Mouse (Mus musculus): ENCODE results near the gene Gbp8. TPM values are rescaled to one million over a fixed set of nuclear protein-coding genes. Genes with fewer than 3 reads are reported as not detected.
"Not testable (repeated sequence)": the region's sequence is repeated elsewhere in the genome, so short reads cannot be mapped to it uniquely, and the experiment has no call there.

Gene Gbp8
- polyA plus RNA-seq, 1 experiment from 2014 or later: 0.37 TPM

GRCm38 (mm10) chr5:105114696-105115095, 24.6 kb downstream of the Gbp8 start:
- Histone ChIP-seq H3K27ac (no peak overlapping the region), H3K36me3 (no peaks in the 10 kb centered on the region), H3K9ac (no peak overlapping the region), H3K9me3 (no peaks in the 10 kb centered on the region), H3K4me1 (no peaks in the 10 kb centered on the region), H3K4me3 (no peak overlapping the region), H3K27me3 (no peaks in the 10 kb centered on the region), H3K4me2 (replicated peaks) (no peak overlapping the region)
- ATAC-seq (ENCODE audit: insufficient number of reproducible peaks, insufficient read depth, low FRiP score, low TSS enrichment): no peak
- 92% methylated on average over 2 of the region's 2 CpGs for whole genome bisulfite sequencing

DNA sequence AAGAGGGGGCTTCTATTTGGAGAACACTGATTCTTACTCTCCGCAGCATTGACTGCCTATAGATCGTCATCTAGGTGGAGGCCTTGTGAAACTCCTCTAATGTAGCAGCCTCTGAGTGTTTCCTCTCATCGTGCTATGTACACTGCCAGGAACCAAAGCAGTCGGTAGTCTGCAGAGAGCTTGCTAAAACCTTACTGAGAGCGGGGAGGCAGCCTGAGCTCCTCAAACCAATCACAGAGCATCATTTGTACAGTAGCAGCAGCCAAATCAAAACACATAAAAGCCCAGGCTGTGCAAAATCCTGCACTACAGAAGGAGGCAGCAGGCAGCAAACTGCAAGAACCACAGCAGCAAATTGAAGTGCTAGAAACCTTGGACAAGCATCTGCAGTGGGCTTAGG, 25.7 kb downstream of the Gbp8 start:
- H3K4me3 ChIP-seq: no peak overlapping the region
- no peak overlapping the region for H3K27ac ChIP-seq
- no peak for ATAC-seq (ENCODE audit: insufficient number of reproducible peaks, insufficient read depth, low FRiP score, low TSS enrichment)
- WGBS: 91% methylated on average over 5 of the region's 5 CpGs
- no peaks in the 10 kb centered on the region for H3K27me3 ChIP-seq
- no peaks in the 10 kb centered on the region for H3K9me3 ChIP-seq
- no peak overlapping the region for H3K4me2 ChIP-seq (replicated peaks)
- no peaks in the 10 kb centered on the region for H3K36me3 ChIP-seq
- no peaks in the 10 kb centered on the region for H3K4me1 ChIP-seq
- H3K9ac ChIP-seq: no peak overlapping the region

GRCm38 (mm10) chr5:105110271-105110852, 29.0 kb downstream of the Gbp8 start:
- H3K9ac ChIP-seq; H3K4me2 ChIP-seq (replicated peaks); ATAC-seq (ENCODE audit: insufficient number of reproducible peaks, insufficient read depth, low FRiP score, low TSS enrichment); H3K4me1 ChIP-seq; H3K4me3 ChIP-seq; H3K36me3 ChIP-seq; H3K27me3 ChIP-seq; H3K9me3 ChIP-seq; H3K27ac ChIP-seq: not testable (repeated sequence)
- 14% methylated on average over 4 of the region's 4 CpGs for WGBS

DNA sequence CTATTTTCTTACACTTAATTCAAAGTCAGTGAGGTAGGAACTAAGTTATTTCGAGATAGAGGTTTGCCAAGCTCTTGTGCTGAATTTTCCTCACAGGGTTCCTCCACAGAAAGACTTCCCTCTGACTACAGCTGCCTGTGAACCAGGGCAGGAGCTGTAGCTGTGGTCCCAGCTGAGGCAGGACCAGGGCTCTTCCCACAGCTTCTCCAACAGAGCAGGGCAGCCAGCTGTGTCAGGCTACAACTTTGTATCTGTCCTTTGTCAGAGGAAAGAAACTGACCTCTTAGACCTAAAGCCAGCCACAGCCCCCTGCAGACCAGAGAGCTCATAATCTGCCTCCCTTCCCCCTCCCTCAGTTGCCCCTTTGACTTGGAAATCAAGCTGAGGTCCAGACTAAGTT, 29.6 kb downstream of the Gbp8 start:
- H3K9me3 ChIP-seq; H3K27me3 ChIP-seq; H3K9ac ChIP-seq; H3K36me3 ChIP-seq; ATAC-seq (ENCODE audit: insufficient number of reproducible peaks, insufficient read depth, low FRiP score, low TSS enrichment); H3K4me1 ChIP-seq; H3K4me2 ChIP-seq (replicated peaks); H3K27ac ChIP-seq; H3K4me3 ChIP-seq: not testable (repeated sequence)
- WGBS: 33% methylated on average over 1 of the region's 1 CpGs

GRCm38 (mm10) chr5:105105689-105106088, 33.7 kb downstream of the Gbp8 start:
- not testable (repeated sequence) for H3K36me3 ChIP-seq, H3K27me3 ChIP-seq
- WGBS: 81% methylated on average over 2 of the region's 2 CpGs

DNA sequence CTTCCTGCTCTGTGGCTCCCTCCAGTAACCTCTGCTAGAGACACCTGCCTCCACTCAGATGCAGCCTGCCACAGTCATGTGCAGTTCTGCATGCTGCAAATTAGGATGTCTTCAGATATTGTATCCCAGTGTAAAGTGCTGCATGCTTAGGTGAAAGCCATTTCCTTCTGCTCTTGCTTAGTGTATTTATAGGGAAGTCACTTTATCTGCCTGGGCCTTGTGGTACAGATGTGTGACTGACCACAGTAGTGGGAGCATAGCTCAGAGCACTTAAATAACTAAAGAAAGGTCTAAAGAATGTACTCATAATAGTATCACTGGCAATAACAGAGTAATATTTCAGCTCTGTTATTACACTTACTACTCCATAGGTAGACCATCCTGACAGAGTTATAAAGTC, 57.4 kb downstream of the Gbp8 start:
- Histone ChIP-seq H3K4me3 (no peak overlapping the region), H3K9me3 (0 out of 2 replicates have a peak, but pooled peaks cover 5% of the 10 kb centered on the region), H3K27me3 (no peaks in the 10 kb centered on the region), H3K4me1 (no peaks in the 10 kb centered on the region), H3K9ac (no peak overlapping the region), H3K36me3 (no peaks in the 10 kb centered on the region), H3K27ac (no peak overlapping the region), H3K4me2 (replicated peaks) (no peak overlapping the region)
- ATAC-seq (ENCODE audit: insufficient number of reproducible peaks, insufficient read depth, low FRiP score, low TSS enrichment): no peak

More at GRCm38 (mm10) chr5:105105689-105106088, 33.7 kb downstream of the Gbp8 start:
- H3K4me3 ChIP-seq; H3K4me1 ChIP-seq; H3K9ac ChIP-seq; H3K9me3 ChIP-seq; H3K4me2 ChIP-seq (replicated peaks); ATAC-seq (ENCODE audit: insufficient number of reproducible peaks, insufficient read depth, low FRiP score, low TSS enrichment); H3K27ac ChIP-seq: not testable (repeated sequence)

DNA sequence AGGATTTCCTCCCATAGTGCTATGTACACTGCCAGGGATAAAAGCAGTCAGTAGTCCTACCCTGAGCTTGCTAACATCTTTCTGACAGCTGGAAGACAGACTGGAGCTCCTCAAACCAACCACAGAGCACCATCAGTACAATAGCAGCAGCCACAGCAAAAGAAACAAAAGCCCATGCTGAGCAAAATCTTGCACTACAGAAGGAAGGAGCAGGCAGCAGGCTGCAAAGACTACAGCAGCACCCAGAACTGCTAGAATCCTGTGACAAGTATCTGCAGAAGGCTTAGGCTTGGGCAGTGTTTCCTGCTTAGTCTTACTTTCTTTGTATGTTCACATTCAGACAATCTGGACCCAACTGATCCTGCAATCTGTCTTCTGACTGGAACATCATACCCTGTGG, 71.0 kb downstream of the Gbp8 start:
- not testable (repeated sequence) for H3K4me1 ChIP-seq; H3K36me3 ChIP-seq; H3K27ac ChIP-seq; H3K9me3 ChIP-seq; H3K4me3 ChIP-seq; ATAC-seq (ENCODE audit: insufficient number of reproducible peaks, insufficient read depth, low FRiP score, low TSS enrichment); H3K27me3 ChIP-seq; H3K9ac ChIP-seq; H3K4me2 ChIP-seq (replicated peaks)

DNA sequence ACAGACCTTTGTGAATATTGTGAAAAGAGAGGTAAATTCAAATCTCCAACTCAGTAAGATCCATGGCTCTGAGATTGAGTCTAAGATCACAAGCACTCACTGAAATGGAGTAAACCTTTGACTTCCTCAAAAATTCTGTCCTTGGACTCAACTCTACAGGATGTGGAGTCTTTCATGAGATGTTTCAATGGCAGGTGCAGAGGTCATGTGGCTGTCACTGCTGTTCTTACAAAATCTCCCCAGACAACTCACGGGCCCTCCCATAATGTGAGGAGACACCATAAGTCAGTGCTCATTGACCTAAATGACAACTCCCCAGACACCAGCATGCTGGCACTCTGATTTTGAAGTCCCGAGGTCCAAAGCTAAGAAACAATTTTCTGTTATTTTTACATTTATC, 74.9 kb downstream of the Gbp8 start:
- H3K4me1 ChIP-seq; H3K9ac ChIP-seq; ATAC-seq (ENCODE audit: insufficient number of reproducible peaks, insufficient read depth, low FRiP score, low TSS enrichment); H3K4me2 ChIP-seq (replicated peaks); H3K9me3 ChIP-seq; H3K36me3 ChIP-seq; H3K4me3 ChIP-seq; H3K27ac ChIP-seq; H3K27me3 ChIP-seq: not testable (repeated sequence)
- 70% methylated on average over 2 of the region's 2 CpGs for WGBS

GRCm38 (mm10) chr5:105063321-105063720, 76.0 kb downstream of the Gbp8 start:
- Histone ChIP-seq H3K4me2 (replicated peaks) (no peak overlapping the region), H3K9ac (no peak overlapping the region), H3K27ac (no peak overlapping the region), H3K4me1 (no peaks in the 10 kb centered on the region), H3K9me3 (no peaks in the 10 kb centered on the region), H3K27me3 (no peaks in the 10 kb centered on the region), H3K4me3 (no peak overlapping the region), H3K36me3 (no peaks in the 10 kb centered on the region)
- WGBS: 72% methylated on average over 1 of the region's 1 CpGs
- no peak for ATAC-seq (ENCODE audit: insufficient number of reproducible peaks, insufficient read depth, low FRiP score, low TSS enrichment)

DNA sequence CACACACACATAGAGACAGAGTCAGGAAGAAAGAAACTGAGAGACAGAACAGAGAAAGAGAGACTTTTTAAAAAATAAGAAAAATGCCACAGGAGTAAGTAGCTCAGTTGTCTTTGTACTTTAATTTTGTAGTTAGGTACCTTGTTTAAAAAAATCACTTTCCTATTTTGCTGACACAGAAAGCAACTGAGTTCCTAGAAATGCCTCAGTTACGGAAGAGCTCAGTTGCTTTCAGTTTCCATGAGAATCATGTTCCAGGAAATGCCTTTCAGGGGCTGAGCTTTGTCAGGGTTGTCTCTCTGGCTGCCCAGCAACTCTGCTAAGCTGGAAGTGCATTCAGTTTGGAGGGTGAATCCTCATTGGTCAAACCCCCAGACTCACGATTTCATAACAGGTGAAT, 76.9 kb downstream of the Gbp8 start:
- not testable (repeated sequence) for H3K9me3 ChIP-seq; H3K4me3 ChIP-seq; H3K4me2 ChIP-seq (replicated peaks); H3K27me3 ChIP-seq; ATAC-seq (ENCODE audit: insufficient number of reproducible peaks, insufficient read depth, low FRiP score, low TSS enrichment); H3K9ac ChIP-seq; H3K36me3 ChIP-seq; H3K4me1 ChIP-seq; H3K27ac ChIP-seq
- WGBS: 75% methylated on average over 2 of the region's 2 CpGs

- WGBS: 99% methylated on average over 2 of the region's 2 CpGs
- Histone ChIP-seq H3K9ac (no peak overlapping the region), H3K27ac (no peak overlapping the region), H3K9me3 (no peaks in the 10 kb centered on the region), H3K36me3 (no peaks in the 10 kb centered on the region), H3K4me1 (no peaks in the 10 kb centered on the region), H3K4me2 (replicated peaks) (no peak overlapping the region), H3K4me3 (no peak overlapping the region), H3K27me3 (no peaks in the 10 kb centered on the region)
- no peak for ATAC-seq (ENCODE audit: insufficient number of reproducible peaks, insufficient read depth, low FRiP score, low TSS enrichment)
Measured at GRCm38 (mm10) chr5:105060224-105060623, 79.1 kb downstream of the Gbp8 start.

DNA sequence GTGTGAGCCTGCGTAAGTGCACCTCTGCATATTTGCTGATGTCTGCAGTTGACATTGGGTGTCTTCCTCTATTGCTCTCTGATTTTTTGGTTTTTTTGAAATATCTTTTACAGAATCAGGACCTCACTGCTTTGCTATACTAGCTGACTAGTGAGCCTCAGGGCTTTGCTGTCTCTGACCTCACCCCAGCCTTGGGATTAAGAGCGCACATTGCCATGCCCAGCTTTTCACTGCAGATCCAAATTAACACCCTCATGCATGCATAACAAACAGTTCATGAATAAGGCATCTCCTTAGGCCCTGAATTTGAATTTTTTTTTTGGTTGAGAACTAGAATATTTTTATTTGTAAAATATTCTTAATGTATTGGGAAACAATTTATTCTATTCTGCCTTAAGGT, 84.1 kb downstream of the Gbp8 start:
- no peak for ATAC-seq (ENCODE audit: insufficient number of reproducible peaks, insufficient read depth, low FRiP score, low TSS enrichment)
- H3K9me3 ChIP-seq: no peaks in the 10 kb centered on the region

More for the DNA sequence above, 84.1 kb downstream of the Gbp8 start:
- Histone ChIP-seq H3K9ac (no peak overlapping the region), H3K27ac (no peak overlapping the region), H3K4me3 (no peak overlapping the region), H3K4me1 (no peaks in the 10 kb centered on the region), H3K36me3 (no peaks in the 10 kb centered on the region), H3K4me2 (replicated peaks) (no peak overlapping the region), H3K27me3 (no peaks in the 10 kb centered on the region)
- WGBS: 95% methylated on average over 2 of the region's 2 CpGs

All from embryonic facial prominence, embryonic 12.5 days (tissue).